Mouse (Mus musculus): ENCODE results near the gene Gm21962.

DNA sequence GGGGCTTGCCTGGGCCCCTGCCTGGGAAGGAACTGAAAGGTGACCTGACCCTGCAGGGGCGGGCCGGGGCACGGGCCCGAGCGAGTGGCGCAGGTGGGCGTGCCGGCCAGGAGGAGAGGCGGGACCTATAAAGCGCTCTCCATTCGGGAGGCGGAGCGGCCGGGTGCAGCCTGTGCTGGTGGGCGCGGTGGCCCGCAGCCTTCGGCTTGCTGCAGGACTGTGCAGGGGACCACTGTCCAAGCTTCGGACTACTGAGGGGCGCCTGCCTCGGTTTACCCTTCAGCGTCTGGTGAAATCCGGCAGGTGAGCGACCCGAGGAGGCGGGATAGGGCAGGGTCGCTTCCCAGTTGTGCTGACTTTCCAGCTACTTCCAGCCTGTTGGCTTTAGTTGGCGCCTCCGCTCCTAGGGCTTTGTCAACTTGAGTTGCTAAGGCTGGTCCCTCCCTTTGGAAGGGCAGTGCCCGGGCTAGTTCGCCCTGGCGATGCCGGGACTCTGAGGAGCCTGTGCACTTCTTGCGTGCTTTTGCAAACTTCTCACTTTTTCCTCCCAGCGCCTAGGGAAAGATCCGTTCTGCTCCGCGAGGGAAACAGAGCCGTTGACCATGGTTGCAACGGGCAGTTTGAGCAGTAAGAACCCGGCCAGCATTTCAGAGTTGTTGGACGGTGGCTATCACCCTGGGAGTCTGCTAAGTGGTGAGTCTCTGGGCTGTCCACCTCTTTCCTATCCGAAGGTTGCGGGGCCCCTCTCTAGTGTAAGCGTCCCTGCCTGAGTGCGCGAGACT is 47.6 kb upstream of the Gm21962 start:
- TF ChIP-seq EP300 (optimal IDR thresholded peaks at IDR 0.05) = no peak
- no peak for TF ChIP-seq CTCF (IDR thresholded peaks at IDR 0.05; ENCODE audit: low read depth)
